Mouse (Mus musculus): ENCODE results near the gene Dph1. TPM values are rescaled to one million over a fixed set of nuclear protein-coding genes. Genes with fewer than 3 reads are reported as not detected.

Dph1 gene
- polyA plus RNA-seq, 1 experiment: 16.6 TPM

DNA sequence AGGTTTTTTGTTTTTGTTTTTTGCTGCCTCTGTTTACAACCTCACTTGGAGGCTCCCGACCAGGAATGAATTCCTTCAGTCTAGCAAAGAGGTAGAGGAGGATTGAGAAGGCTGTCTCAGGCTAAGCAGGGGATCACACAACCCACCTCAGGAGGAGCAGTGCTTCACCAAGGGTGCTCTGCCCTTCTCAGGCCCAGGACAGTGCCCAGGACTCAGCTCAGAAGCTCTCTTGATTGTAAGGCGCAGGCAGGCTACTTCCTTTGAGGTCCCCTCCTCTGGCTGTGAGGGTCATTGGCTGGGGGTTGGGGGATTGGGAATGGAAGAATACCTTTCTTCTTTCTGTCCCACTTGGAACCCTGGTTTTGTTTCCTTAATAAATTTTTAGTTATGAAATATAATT lies 27.0 kb downstream of the Dph1 start:
- Histone ChIP-seq H3K4me1 (ENCODE audit: control insufficient read depth, insufficient read depth, low read length) (peaks cover 22% of the 10 kb centered on the region), H3K27ac (ENCODE audit: control insufficient read depth, insufficient read depth, low read depth, low read length) (no peak overlapping the region), H3K4me3 (ENCODE audit: control insufficient read depth, low read depth, low read length) (no peak overlapping the region), H3K27me3 (ENCODE audit: control insufficient read depth, insufficient read depth, low read length) (no peaks in the 10 kb centered on the region), H3K36me3 (ENCODE audit: control insufficient read depth, insufficient read depth, low read length) (no peaks in the 10 kb centered on the region; the same call in 1 of the 2 replicates)
- TF ChIP-seq POLR2A (IDR thresholded peaks at IDR 0.05; ENCODE audit: control insufficient read depth, low read depth, low read length) (no peak), CTCF (IDR thresholded peaks at IDR 0.05; ENCODE audit: control insufficient read depth, insufficient read depth, insufficient replicate concordance, low read depth, low read length) (no peak)

DNA sequence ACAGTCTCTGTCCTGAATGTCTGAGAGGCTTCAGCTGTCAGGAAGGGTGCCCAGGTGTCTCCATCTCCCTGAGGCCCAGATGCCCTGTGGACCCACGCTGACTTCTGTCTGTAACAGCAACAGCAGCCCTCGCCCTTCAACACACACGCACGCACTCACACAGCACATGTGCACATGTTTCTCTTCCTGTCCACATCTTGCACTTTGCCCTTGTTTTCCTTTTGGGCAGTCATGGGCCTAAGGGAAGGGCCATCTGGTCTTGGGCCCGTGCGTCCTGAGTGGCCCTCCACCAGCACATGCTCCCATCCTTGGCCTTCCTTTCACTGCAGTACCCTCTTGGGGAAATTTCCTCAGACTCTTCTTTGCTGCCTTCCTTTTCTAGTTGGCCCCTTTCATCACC lies 27.7 kb downstream of the Dph1 start:
- Histone ChIP-seq H3K27ac (ENCODE audit: control insufficient read depth, insufficient read depth, low read depth, low read length) (no peak overlapping the region), H3K4me3 (ENCODE audit: control insufficient read depth, low read depth, low read length) (no peak overlapping the region), H3K27me3 (ENCODE audit: control insufficient read depth, insufficient read depth, low read length) (no peaks in the 10 kb centered on the region), H3K36me3 (ENCODE audit: control insufficient read depth, insufficient read depth, low read length) (no peaks in the 10 kb centered on the region; the same call in 1 of the 2 replicates), H3K4me1 (ENCODE audit: control insufficient read depth, insufficient read depth, low read length) (peaks cover 22% of the 10 kb centered on the region)
- no peak for TF ChIP-seq CTCF (IDR thresholded peaks at IDR 0.05; ENCODE audit: control insufficient read depth, insufficient read depth, insufficient replicate concordance, low read depth, low read length)
- TF ChIP-seq POLR2A (IDR thresholded peaks at IDR 0.05; ENCODE audit: control insufficient read depth, low read depth, low read length): no peak

DNA sequence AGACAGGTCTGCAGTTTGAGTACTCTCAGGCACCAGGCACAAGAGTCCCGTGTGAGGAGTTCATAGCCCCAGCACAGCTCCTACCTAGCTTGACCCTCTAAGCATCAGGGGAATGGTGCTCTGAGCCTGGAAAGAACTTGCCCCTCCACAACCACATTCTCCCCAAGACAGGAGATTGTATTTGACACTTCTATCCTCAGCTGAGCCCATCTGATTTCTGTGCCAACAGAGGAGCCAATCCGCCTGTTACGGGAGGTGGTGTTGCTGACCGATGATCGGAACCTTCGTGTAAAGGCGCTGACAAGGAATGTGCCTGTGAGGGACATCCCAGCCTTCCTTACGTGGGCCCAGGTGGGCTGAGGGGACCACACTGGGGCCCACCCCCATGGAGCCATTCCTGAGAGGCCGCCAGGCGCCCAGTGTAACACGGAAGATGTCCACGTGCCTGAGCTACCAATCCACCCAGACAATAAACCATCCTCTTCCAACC lies 28.4 kb downstream of the Dph1 start:
- H3K36me3 ChIP-seq (ENCODE audit: control insufficient read depth, insufficient read depth, low read length): no peaks in the 10 kb centered on the region; the same call in 1 of the 2 replicates
- no peak for TF ChIP-seq CTCF (IDR thresholded peaks at IDR 0.05; ENCODE audit: control insufficient read depth, insufficient read depth, insufficient replicate concordance, low read depth, low read length)
- TF ChIP-seq POLR2A (IDR thresholded peaks at IDR 0.05; ENCODE audit: control insufficient read depth, low read depth, low read length): no peak
- H3K27ac ChIP-seq (ENCODE audit: control insufficient read depth, insufficient read depth, low read depth, low read length): no peak overlapping the region
- no peak overlapping the region for H3K4me3 ChIP-seq (ENCODE audit: control insufficient read depth, low read depth, low read length)
- H3K4me1 ChIP-seq (ENCODE audit: control insufficient read depth, insufficient read depth, low read length): peaks cover 21% of the 10 kb centered on the region
- no peaks in the 10 kb centered on the region for H3K27me3 ChIP-seq (ENCODE audit: control insufficient read depth, insufficient read depth, low read length)

DNA sequence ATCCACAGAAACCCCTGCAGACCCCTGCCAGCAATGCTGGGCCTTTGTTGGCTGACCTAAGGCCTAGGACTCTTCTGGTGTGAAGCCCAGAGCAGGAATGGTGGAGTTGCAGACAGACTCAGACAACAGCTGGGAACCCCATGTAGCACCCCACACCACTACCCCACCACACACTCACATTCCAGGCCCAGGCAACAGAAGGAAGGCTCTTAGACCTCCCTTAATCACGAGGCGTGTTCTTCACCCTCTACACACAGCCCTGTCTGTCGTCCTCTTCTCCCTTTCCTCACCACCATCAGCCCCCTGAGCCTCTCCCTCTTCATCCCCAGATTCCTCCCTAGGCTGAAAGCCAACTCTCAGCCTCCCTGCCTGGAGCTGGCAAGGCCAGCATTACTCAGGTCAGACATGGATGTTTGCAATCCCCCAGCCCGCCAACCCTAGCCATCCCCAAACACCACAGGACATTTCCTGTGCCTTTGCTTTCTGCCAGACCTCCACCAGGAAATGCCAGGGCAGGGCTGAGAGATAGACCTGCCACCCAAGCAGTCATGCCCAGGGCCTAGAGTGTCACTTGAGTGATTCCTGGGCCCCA lies 29.5 kb downstream of the Dph1 start:
- no peak overlapping the region for H3K4me3 ChIP-seq (ENCODE audit: control insufficient read depth, low read depth, low read length)
- no peak overlapping the region for H3K27ac ChIP-seq (ENCODE audit: control insufficient read depth, insufficient read depth, low read depth, low read length)
- no peak for TF ChIP-seq POLR2A (IDR thresholded peaks at IDR 0.05; ENCODE audit: control insufficient read depth, low read depth, low read length)
- TF ChIP-seq CTCF (IDR thresholded peaks at IDR 0.05; ENCODE audit: control insufficient read depth, insufficient read depth, insufficient replicate concordance, low read depth, low read length): no peak
- H3K4me1 ChIP-seq (ENCODE audit: control insufficient read depth, insufficient read depth, low read length): peaks cover 15% of the 10 kb centered on the region
- no peaks in the 10 kb centered on the region for H3K27me3 ChIP-seq (ENCODE audit: control insufficient read depth, insufficient read depth, low read length)
- no peaks in the 10 kb centered on the region; the same call in 1 of the 2 replicates for H3K36me3 ChIP-seq (ENCODE audit: control insufficient read depth, insufficient read depth, low read length)

DNA sequence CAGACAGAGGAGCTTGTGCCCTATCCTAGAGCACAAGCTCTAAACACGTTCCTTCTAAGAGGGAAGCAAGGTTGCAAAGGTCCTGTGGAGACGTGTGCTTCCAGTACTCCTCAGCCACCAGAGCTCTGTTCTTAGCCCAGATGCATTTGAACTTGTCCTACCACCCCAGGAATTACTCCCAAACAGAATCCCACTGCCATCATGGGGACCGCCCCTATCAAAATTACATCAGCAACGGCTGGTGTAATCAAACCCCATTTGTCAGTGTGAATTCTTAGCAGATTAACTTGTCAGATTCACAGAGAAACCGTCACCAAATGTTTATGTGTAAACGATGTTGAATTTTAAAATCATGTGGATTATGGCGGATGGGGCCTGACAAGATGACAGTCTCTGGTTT lies 30.1 kb downstream of the Dph1 start:
- Histone ChIP-seq H3K36me3 (ENCODE audit: control insufficient read depth, insufficient read depth, low read length) (no peaks in the 10 kb centered on the region; the same call in 1 of the 2 replicates), H3K27me3 (ENCODE audit: control insufficient read depth, insufficient read depth, low read length) (no peaks in the 10 kb centered on the region), H3K4me3 (ENCODE audit: control insufficient read depth, low read depth, low read length) (no peak overlapping the region), H3K4me1 (ENCODE audit: control insufficient read depth, insufficient read depth, low read length) (peaks cover 10% of the 10 kb centered on the region), H3K27ac (ENCODE audit: control insufficient read depth, insufficient read depth, low read depth, low read length) (no peak overlapping the region)
- TF ChIP-seq POLR2A (IDR thresholded peaks at IDR 0.05; ENCODE audit: control insufficient read depth, low read depth, low read length) (no peak), CTCF (IDR thresholded peaks at IDR 0.05; ENCODE audit: control insufficient read depth, insufficient read depth, insufficient replicate concordance, low read depth, low read length) (no peak)

DNA sequence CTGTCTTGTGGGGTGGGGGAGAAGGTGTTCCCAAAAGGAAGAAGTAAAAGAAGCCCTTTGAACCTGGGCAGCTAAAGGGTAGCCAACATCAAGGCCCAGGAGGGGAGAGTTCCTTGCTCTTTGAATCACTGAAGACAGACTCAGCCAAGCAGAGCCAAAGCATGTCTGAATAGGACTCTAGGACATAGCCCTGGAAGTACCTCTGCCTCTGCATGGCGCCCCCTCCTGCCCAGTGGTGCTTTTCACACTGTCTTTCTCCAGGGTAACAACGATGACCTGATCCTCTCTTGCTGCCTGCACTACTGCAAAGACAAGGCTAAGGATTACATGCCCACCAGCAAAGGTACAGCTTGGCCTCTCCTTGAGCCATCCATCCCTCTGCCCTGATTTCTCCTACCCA lies 31.5 kb downstream of the Dph1 start:
- no peaks in the 10 kb centered on the region; the same call in 1 of the 2 replicates for H3K36me3 ChIP-seq (ENCODE audit: control insufficient read depth, insufficient read depth, low read length)
- no peak overlapping the region for H3K4me3 ChIP-seq (ENCODE audit: control insufficient read depth, low read depth, low read length)
- no peaks in the 10 kb centered on the region for H3K27me3 ChIP-seq (ENCODE audit: control insufficient read depth, insufficient read depth, low read length)
- H3K4me1 ChIP-seq (ENCODE audit: control insufficient read depth, insufficient read depth, low read length): no peaks in the 10 kb centered on the region
- TF ChIP-seq CTCF (IDR thresholded peaks at IDR 0.05; ENCODE audit: control insufficient read depth, insufficient read depth, insufficient replicate concordance, low read depth, low read length) (peak; percentile 51; the same call in 1 of the 2 replicates), POLR2A (IDR thresholded peaks at IDR 0.05; ENCODE audit: control insufficient read depth, low read depth, low read length) (no peak)
- H3K27ac ChIP-seq (ENCODE audit: control insufficient read depth, insufficient read depth, low read depth, low read length): no peak overlapping the region

DNA sequence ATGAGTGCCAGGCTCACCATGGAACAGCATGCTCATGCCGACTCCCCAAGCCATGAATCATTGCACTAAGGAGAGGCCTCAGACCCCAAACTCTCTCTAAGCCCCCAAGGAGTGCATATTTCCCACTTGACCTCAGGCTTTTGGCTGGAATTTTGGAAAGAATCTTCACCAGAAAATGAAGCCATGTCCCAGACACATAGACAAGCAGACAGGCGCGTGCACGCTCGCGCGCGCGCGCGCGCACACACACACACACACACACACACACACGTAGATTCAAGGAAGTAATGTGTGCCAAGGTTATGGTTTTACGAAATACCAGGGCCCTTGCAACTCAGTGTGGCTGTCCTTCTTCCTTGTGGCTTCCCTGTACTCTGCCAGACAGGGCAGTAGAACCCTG lies 32.6 kb downstream of the Dph1 start:
- no peak overlapping the region; the same call in 1 of the 2 replicates for H3K27ac ChIP-seq (ENCODE audit: control insufficient read depth, insufficient read depth, low read depth, low read length)
- no peaks in the 10 kb centered on the region; the same call in 1 of the 2 replicates for H3K36me3 ChIP-seq (ENCODE audit: control insufficient read depth, insufficient read depth, low read length)
- H3K4me1 ChIP-seq (ENCODE audit: control insufficient read depth, insufficient read depth, low read length): no peaks in the 10 kb centered on the region

More for the DNA sequence above, 32.6 kb downstream of the Dph1 start:
- no peak for TF ChIP-seq POLR2A (IDR thresholded peaks at IDR 0.05; ENCODE audit: control insufficient read depth, low read depth, low read length)
- no peak for TF ChIP-seq CTCF (IDR thresholded peaks at IDR 0.05; ENCODE audit: control insufficient read depth, insufficient read depth, insufficient replicate concordance, low read depth, low read length)
- Histone ChIP-seq H3K4me3 (ENCODE audit: control insufficient read depth, low read depth, low read length) (no peak overlapping the region), H3K27me3 (ENCODE audit: control insufficient read depth, insufficient read depth, low read length) (no peaks in the 10 kb centered on the region)
